Mouse (Mus musculus) induced T-regulatory cell, adult 2 months (primary cell): ENCODE results near the gene Gm49333.
"Not testable (repeated sequence)": the region's sequence is repeated elsewhere in the genome, so short reads cannot be mapped to it uniquely, and the experiment has no call there.

Experiments
- DNase-seq: peaks from one replicate; pipeline ENCODE4 v3.0.0-alpha.2; 2012; ENCODE audit warnings: low read depth

The Gm49333 gene

DNA sequence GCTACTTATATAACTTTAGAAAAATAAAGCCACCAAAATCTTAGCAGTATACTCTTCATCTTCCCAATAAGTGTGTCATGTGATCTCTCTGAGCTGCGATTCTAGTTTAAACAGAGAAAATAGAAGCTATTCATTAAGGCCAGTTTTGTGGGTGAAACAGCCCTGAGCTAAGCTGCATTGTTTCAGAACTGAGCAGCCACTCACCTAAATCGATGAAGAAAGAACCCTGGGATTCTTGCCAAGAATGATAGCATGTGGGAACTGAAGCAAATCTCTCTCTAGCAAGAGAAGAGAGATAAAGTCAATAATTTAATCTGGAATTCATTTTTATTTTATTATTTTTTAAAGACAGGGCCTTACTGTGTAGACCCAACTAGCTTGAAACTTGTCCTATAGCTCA, 11.8 kb downstream of the Gm49333 start:
- no peak for DNase-seq

DNA sequence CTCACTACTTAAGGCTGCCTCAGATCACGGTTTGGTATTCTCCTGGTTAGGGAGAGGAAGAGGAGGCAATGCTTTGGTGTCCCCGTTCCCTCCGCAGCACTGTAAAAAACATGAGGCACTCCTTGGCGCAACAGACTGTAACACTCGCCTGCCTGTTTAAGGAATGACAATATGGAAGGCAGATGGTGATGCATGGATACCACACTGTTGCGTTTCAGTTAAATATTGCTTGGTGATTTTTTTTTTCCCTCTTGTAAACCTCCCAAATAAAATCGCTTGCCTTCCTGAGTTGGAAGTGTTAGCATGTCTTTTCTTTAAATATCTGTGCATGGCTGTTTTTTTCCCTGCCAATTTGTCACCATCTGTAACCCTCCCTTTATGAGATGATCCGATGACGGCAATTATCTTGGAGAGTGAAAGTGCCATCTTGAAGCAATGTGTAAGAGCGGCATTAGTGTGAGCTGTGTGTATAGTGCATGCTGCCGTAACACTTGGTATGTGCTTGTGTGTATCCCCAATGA, 17.5 kb downstream of the Gm49333 start:
- no peak for DNase-seq

GRCm38 (mm10) chr16:20629731-20630634, 18.6 kb downstream of the Gm49333 start, which contains the start of gene Ece2:
TSS of gene Ece2 (plus strand) at chr16:20629828.
- no peak for DNase-seq

GRCm38 (mm10) chr16:20637410-20637809, 26.0 kb downstream of the Gm49333 start:
- no peak for DNase-seq

- DNase-seq, result no peak
These were observed 27.0 kb downstream of the Gm49333 start for GRCm38 (mm10) chr16:20638367-20638766.

GRCm38 (mm10) chr16:20642161-20642560, 30.8 kb downstream of the Gm49333 start:
- DNase-seq, result peak; percentile 61

DNA sequence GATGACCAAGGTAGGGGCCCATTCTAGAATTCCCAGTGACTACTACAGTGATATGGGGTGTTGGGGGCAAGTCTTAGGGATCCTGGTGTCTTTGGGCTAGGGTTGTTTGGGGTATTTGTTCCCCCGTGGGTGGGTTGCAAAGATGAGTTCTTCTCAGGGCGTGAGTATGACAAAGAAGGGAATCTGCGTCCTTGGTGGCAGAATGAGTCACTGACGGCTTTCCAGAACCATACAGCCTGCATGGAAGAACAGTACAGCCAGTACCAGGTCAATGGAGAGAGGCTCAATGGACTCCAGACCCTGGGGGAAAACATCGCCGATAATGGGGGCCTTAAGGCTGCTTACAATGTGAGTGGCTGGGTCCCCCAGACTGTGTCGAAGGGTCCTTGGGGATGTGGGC, 32.5 kb downstream of the Gm49333 start:
- DNase-seq, result no peak

DNA sequence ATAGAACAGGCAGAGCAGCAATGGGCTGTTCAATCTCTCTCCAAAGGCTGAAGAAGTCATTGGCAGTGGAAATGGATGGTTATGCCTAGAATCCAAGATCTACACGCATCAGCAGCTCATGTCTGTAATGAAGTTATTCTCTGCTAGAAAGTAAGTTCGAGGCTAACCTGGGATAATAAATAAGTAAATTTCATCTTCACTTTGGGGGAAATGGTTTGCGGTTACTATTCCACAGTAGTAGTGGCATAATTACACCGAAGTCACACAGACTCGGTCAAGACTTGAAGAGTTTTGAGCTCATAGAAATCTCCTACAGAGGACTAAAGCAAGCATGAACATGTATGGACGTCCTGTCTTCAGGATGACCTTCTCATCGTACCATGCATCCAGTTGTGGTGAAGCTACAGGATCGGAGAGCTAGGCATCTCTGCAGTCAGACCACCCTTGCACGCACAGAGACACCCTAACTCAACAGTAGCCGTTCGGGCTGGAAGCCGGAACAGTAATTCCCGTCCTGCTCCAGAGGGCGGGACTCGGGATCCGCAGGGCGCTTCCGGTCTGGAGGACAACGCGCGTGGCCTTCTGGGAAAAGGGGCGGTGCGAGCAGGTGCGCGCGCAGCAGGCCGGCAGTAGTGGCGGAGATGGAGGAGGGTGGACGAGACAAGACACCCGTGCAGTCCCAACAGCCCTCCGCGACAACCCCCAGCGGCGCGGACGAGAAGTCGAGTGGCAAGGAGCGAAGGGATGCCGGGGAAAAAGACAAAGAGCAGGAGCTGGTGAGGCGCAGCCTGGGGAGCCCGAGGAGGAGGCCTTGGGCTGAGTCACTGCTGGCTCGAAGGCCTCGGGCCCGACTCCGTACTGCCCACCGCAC, 39.9 kb downstream of the Gm49333 start, which contains the start of gene Psmd2:
TSS of gene Psmd2 (plus strand) at position 577 of the 871 bp plus-strand sequence.
- DNase-seq, result peak; percentile 95

GRCm38 (mm10) chr16:20651947-20652310, 40.5 kb downstream of the Gm49333 start:
- DNase-seq, result no peak

DNA sequence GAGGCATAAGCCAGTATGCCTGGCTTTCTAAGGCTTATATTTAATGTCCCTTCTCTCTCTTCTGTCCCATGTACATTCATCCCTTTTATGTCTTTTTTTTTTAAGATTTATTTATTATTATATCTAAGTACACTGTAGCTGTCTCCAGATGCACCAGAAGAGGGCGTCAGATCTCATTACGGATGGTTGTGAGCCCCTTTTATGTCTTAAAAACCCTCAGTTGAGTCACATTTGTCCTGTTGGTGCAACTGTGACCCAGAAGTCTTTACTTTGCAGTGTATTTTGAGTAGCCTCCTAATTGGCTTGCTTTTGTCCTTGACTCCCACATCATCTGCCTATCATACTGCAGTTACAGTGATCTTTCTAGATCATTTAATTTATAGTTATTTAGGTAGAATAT, 41.9 kb downstream of the Gm49333 start:
- no peak for DNase-seq

GRCm38 (mm10) chr16:20657661-20658060, 46.3 kb downstream of the Gm49333 start:
- no peak for DNase-seq

- DNase-seq, result not testable (repeated sequence)
These were observed 56.6 kb downstream of the Gm49333 start, which contains the start of gene Eif4g1 for GRCm38 (mm10) chr16:20668013-20668412. TSS of gene Eif4g1 (plus strand) at chr16:20668313.

- DNase-seq, result no peak
These were observed 58.9 kb downstream of the Gm49333 start for GRCm38 (mm10) chr16:20670291-20670690.

DNA sequence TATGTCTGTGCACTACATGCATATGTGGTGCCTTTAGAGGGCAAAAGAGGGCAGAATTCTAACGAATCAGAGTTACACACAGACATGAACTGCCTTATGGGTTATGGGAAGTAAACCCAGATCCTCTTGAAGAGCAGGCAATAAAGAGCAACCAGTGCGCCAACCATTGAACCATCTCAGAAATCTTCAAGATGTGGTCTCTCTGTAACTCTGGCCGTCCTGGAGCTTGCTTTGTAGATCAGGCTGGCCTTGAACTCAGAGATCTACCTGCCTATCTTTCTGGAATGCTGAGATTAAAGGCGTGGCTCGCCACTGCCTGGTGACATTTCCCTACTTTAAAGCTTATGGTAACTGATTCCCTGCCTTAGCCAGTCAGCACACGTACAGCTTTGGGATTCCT, 60.5 kb downstream of the Gm49333 start:
- DNase-seq, result peak; percentile 56

- DNase-seq, result peak; percentile 94
These were observed 61.1 kb downstream of the Gm49333 start for GRCm38 (mm10) chr16:20672500-20672902.

GRCm38 (mm10) chr16:20672965-20673705, 61.7 kb downstream of the Gm49333 start:
- DNase-seq, result peak; percentile 49

DNA sequence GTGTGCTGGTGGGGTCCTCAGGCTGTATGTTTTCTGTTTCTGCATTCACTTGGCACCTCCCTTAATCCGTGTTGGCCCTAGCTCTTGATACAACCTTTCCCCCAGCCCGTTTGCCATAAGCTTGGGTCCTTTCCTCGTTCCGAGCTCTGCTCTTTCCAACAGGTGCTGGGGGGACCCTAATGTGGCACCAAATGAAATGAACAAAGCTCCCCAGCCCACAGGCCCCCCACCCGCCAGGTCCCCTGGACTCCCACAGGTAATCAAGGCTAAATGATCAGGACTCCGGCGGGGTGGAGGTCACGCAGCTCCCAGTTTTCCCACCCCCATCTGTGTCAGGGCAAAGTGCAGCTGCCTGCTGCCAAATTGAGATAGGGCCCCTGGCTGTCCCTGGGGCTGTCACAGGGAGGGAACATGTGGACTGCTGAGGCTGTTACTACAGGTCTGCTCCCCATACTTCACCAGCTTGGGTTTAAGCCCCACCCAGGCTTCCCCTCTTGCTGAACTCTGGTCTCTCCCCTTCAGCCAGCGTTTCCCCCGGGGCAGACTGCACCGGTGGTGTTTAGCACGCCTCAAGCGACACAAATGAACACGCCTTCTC, 62.4 kb downstream of the Gm49333 start:
- peak; percentile 45 for DNase-seq

GRCm38 (mm10) chr16:20675213-20675612, 63.8 kb downstream of the Gm49333 start:
- no peak for DNase-seq

DNA sequence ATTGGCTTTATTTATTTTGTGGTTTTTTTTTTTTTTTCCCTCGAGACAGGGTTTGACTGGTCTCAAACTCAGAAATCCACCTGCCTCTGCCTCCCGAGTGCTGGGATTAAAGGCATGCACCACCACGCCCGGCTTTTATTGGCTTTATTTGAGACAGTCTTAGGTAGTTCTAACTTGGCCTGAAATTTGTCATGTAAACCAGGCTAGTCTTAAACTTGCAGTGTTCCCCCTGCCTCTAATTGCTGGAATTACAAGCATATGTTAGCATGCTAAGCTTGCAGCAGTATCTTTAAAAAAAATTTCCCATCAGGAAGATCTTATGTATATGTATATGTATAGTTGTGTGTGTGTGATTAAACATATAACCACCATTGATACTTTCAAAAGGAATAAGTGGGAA, 65.3 kb downstream of the Gm49333 start:
- peak; percentile 34 for DNase-seq

GRCm38 (mm10) chr16:20677380-20677779, 66.0 kb downstream of the Gm49333 start:
- no peak for DNase-seq

DNA sequence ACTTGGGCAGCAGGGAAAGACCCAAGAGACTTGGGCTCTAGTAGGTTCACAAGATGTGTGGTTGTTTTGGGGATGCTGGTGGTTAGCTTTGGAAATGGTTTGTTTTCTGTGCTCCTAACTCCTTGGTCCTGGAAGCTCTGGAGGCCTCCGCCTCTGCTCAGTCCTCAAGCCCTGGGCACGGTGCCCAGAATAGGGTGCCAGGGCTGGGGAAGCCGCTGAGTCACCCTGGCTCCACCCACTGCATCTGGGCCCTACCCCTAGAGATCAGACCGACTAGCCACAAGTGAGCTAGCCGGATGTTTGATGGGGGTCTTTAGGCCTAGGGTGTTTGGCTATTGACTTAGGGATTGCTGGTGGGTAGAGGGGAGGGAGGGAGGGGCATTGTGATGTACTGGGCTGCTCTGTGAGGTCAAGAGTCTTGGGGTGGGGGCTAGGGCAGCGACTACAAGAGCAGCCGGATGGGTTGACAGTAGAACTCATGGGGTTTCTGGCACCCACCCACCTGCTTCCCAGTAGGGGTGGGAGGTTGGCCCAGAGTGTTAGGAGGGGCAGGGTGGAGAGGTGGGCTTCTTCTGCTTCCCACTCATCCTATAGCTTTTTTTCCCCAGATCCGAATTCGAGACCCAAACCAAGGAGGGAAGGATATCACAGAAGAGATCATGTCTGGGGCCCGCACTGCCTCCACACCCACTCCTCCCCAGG, 66.7 kb downstream of the Gm49333 start:
- no peak for DNase-seq
